Mouse (Mus musculus): ENCODE data around the gene Vps41.

- no peak for TF ChIP-seq CTCF (IDR thresholded peaks at IDR 0.05; ENCODE audit: extremely low read depth, insufficient read length, insufficient replicate concordance, low read depth, low read length)
- TF ChIP-seq POLR2A (IDR thresholded peaks at IDR 0.05; ENCODE audit: low read depth, low read length) = no peak
These were observed 64.2 kb downstream of the Vps41 start for GRCm38 (mm10) chr13:18781250-18781649.

Measured in small intestine, adult 2 months (tissue).